Mouse (Mus musculus) spleen, adult 2 months (tissue): ENCODE data around the gene Smad6.

Experiments used
- CTCF ChIP-seq: fragments of 200-500 bp; IDR thresholded peaks from 2 replicates; pipeline ENCODE4 v1.5.1; 2011; ENCODE audit warnings: mild to moderate bottlenecking, inconsistent platforms; ENCODE audit not compliant: insufficient read depth, insufficient read length, insufficient replicate concordance; ENCODE audit errors: extremely low read depth
- POLR2A ChIP-seq: fragments of 200-500 bp; IDR thresholded peaks from 2 replicates; pipeline ENCODE4 v1.6.1; 2011; ENCODE audit warnings: low read depth, low read length, inconsistent platforms

GRCm38 (mm10) chr9:64060033-64060539 lies 38.2 kb upstream of the Smad6 start:
- no peak for TF ChIP-seq POLR2A
- TF ChIP-seq CTCF, result no peak
